10 mouse cellular contexts compared by ENCODE assay signal in genomic region chr4:26494262-26494661, GRCm38 (mm10).
DNase-seq lines count a peak whose midpoint lies in the region; ATAC-seq and TF ChIP-seq lines count a peak whose summit lies in the region.
"Had no signal": no experiment of that assay in that cellular context is flagged by ENCODE, and none has a peak within 500 bp of the region (broad histone marks: within the 10 kb centered on the region; RNA-seq: fewer than 3 reads in every experiment).

No protein-coding gene starts in this region.

- TF ChIP-seq CTCF in heart, postnatal 0 days (IDR thresholded peaks at IDR 0.05; ENCODE audit: low read depth) = peak; percentile 32
- peak; percentile 79 for TF ChIP-seq CTCF in left cerebral cortex, adult 2 months (IDR thresholded peaks at IDR 0.05)
- TF ChIP-seq CTCF in MEL (IDR thresholded peaks at IDR 0.05 in 2 of 3, conservative IDR thresholded peaks at IDR 0.05 in 1 of 3; ENCODE audit: control insufficient read depth in 1 of 3, insufficient read depth in 1 of 3, low read depth in 2 of 3, low read length in 3 of 3, poor library complexity in 1 of 3, severe bottlenecking in 1 of 3) = peak in 2 of 3 experiments; percentile 35 to 61; a peak in 3 of 6 replicates

- H3K4me2 ChIP-seq in heart, postnatal 0 days (ENCODE audit: low read depth, low read length) = no peak overlapping the region
- H3K4me2 ChIP-seq: liver, embryonic 15.5 days; neural tube, embryonic 13.5 days had no signal

- no peak overlapping the region for H3K4me3 ChIP-seq in heart, postnatal 0 days (ENCODE audit: low read depth, low read length)
- no peak overlapping the region for H3K4me3 ChIP-seq in left cerebral cortex, adult 2 months
- no peak overlapping the region for H3K4me3 ChIP-seq in MEL (ENCODE audit: control insufficient read depth in 1 of 2, insufficient read depth in 1 of 2, low read depth in 2 of 2, low read length in 2 of 2)
- H3K4me3 ChIP-seq: liver, embryonic 15.5 days; neural tube, embryonic 13.5 days had no signal

- H3K79me2 ChIP-seq in MEL (ENCODE audit: control insufficient read depth, insufficient read depth, low read length, poor library complexity) = no peaks in the 10 kb centered on the region

- no peak overlapping the region for H3K27ac ChIP-seq in heart, postnatal 0 days (ENCODE audit: low read depth)
- no peak overlapping the region for H3K27ac ChIP-seq in left cerebral cortex, adult 2 months
- H3K27ac ChIP-seq in MEL (ENCODE audit: control insufficient read depth, low read depth, low read length) = no peak overlapping the region
- H3K27ac ChIP-seq: liver, embryonic 15.5 days; neural tube, embryonic 13.5 days had no signal

- no peak overlapping the region for H3K9ac ChIP-seq in heart, postnatal 0 days (replicated peaks; ENCODE audit: low read depth, low read length)
- H3K9ac ChIP-seq in MEL (ENCODE audit: control insufficient read depth, low read depth, low read length, poor library complexity, severe bottlenecking) = no peak overlapping the region
- H3K9ac ChIP-seq: liver, embryonic 15.5 days; neural tube, embryonic 13.5 days had no signal

- ATAC-seq in heart, postnatal 0 days (ENCODE audit: insufficient read depth, low read depth) = no peak
- ATAC-seq in common myeloid progenitor, adult 5-6 weeks (replicated peaks; ENCODE audit: low read depth, poor library complexity, severe bottlenecking) = peak; percentile 54; the same call in 1 of the 2 replicates

- H3K4me1 ChIP-seq in heart, postnatal 0 days (ENCODE audit: control insufficient read depth, insufficient read depth) = no peaks in the 10 kb centered on the region
- no peaks in the 10 kb centered on the region for H3K4me1 ChIP-seq in MEL (ENCODE audit: control insufficient read depth in 1 of 2, insufficient read depth in 2 of 2, low read length in 2 of 2)
- H3K4me1 ChIP-seq: liver, embryonic 15.5 days; neural tube, embryonic 13.5 days had no signal

- intact Hi-C loops in heart, postnatal 36 days (cut with DNase I) = loop anchor here (1.0 kb wide), 1 partner anchor 246 kb away; no protein-coding TSS in a partner anchor
- intact Hi-C loops in left cerebral cortex, adult 2 months (cut with DNase I) = loop anchor here (2.0 to 10.0 kb wide), 4 partner anchors 245 to 1297 kb away; partner anchors contain the start of gene Ufl1
- intact Hi-C loops in left cerebral cortex, postnatal 4 days (cut with DNase I) = no loop called here

- no peaks in the 10 kb centered on the region for H3K36me3 ChIP-seq in heart, postnatal 0 days (replicated peaks; ENCODE audit: control insufficient read depth, insufficient read depth, low read length)
- no peaks in the 10 kb centered on the region for H3K36me3 ChIP-seq in MEL (ENCODE audit: control insufficient read depth in 1 of 2, insufficient read depth in 2 of 2, low read length in 2 of 2)
- H3K36me3 ChIP-seq: liver, embryonic 15.5 days; neural tube, embryonic 13.5 days had no signal

- TF ChIP-seq EP300 in heart, postnatal 0 days (IDR thresholded peaks at IDR 0.05; ENCODE audit: low read depth) = no peak
- no peak for TF ChIP-seq EP300 in MEL (IDR thresholded peaks at IDR 0.05; ENCODE audit: low read depth in 1 of 2, low read length in 2 of 2)

- DNase-seq in heart, postnatal 0 days (ENCODE audit: low spot score) = no peak
- no peak for DNase-seq in heart, postnatal 36 days
- DNase-seq in left cerebral cortex, adult 2 months (ENCODE audit: extremely low spot score in 1 of 2, low spot score in 2 of 2) = no peak
- no peak for DNase-seq in left cerebral cortex, postnatal 4 days
- DNase-seq in MEL (ENCODE audit: low read depth, low spot score) = peak; percentile 12
- DNase-seq in thymus, postnatal 25 days = no peak
- DNase-seq: kidney, adult 11 months had no signal

- TF ChIP-seq POLR2A in MEL (IDR thresholded peaks at IDR 0.05; ENCODE audit: control insufficient read depth in 1 of 2, insufficient read depth in 1 of 2, low read depth in 1 of 2, low read length in 2 of 2, poor library complexity in 1 of 2) = no peak

- TF ChIP-seq RAD21 in MEL (IDR thresholded peaks at IDR 0.05; ENCODE audit: low read depth, low read length) = peak; percentile 81

- H3K9me3 ChIP-seq in heart, postnatal 0 days (replicated peaks; ENCODE audit: control insufficient read depth, low read length) = no peaks in the 10 kb centered on the region
- H3K9me3 ChIP-seq in MEL (replicated peaks; ENCODE audit: insufficient read depth, low read length) = no peaks in the 10 kb centered on the region
- H3K9me3 ChIP-seq: liver, embryonic 15.5 days; neural tube, embryonic 13.5 days had no signal

- no peaks in the 10 kb centered on the region for H3K27me3 ChIP-seq in heart, postnatal 0 days (ENCODE audit: control insufficient read depth, insufficient read depth, low read length)
- H3K27me3 ChIP-seq in MEL (ENCODE audit: control insufficient read depth in 1 of 2, insufficient read depth in 2 of 2, low read length in 2 of 2) = no peaks in the 10 kb centered on the region
- H3K27me3 ChIP-seq: liver, embryonic 15.5 days; neural tube, embryonic 13.5 days had no signal

TF ChIP-seq in MEL, 35 proteins besides CTCF, POLR2A, EP300 and RAD21:
- TF ChIP-seq ZC3H11A (IDR thresholded peaks at IDR 0.05; ENCODE audit: low read depth, low read length) = peak; percentile 61
- no peak for TF ChIP-seq NELFE (IDR thresholded peaks at IDR 0.05; ENCODE audit: low read depth, low read length)
- TF ChIP-seq SMC3 (IDR thresholded peaks at IDR 0.05; ENCODE audit: low read depth, low read length) = peak; percentile 75
- TF ChIP-seq ZNF384 (IDR thresholded peaks at IDR 0.05; ENCODE audit: low read depth, low read length) = peak; percentile 50
